Mouse (Mus musculus): ENCODE results near the gene Olfr1287. TPM values are rescaled to one million over a fixed set of nuclear protein-coding genes. Genes with fewer than 3 reads are reported as not detected.

Olfr1287 gene
- polyA plus RNA-seq (2016; fragmentation: Nextera tagmentation; extraction: Ambion mirVana), result not detected in 2 replicates

DNA sequence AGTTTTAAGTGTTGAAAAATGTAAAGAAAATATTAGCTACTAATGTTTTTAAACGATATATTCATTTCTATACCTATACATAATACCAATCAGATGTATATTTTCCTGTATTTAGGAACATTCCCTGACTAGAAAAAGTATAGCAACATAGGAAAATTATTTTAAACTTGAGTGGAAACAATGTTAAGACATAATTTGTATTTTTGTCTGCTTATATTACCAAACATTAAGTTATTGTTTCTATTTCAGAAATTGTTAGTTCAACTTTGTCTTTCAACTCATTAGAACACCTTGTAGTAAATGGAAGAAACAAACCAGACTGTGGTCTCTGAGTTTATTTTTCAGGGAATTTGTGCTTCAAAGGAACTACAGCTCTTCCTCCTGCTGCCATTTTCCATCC lies at the start of gene Olfr1287:
Olfr1287 (plus strand) TSS at position 301 of the 400 bp plus-strand sequence.
- Histone ChIP-seq H3K4me3 (no peak within 1 kb of the TSS), H3K9me3 (no peaks in the 10 kb centered on the region), H3K9ac (no peak within 1 kb of the TSS), H3K4me1 (no peaks in the 10 kb centered on the region), H3K36me3 (no peaks in the 10 kb centered on the region), H3K4me2 (replicated peaks) (no peak within 1 kb of the TSS), H3K27ac (no peak within 1 kb of the TSS), H3K27me3 (replicated peaks) (no peaks in the 10 kb centered on the region)
- no peak for ATAC-seq (ENCODE audit: low FRiP score, low read depth)
- WGBS, result 63% methylated on average over 1 of the region's 1 CpGs

DNA sequence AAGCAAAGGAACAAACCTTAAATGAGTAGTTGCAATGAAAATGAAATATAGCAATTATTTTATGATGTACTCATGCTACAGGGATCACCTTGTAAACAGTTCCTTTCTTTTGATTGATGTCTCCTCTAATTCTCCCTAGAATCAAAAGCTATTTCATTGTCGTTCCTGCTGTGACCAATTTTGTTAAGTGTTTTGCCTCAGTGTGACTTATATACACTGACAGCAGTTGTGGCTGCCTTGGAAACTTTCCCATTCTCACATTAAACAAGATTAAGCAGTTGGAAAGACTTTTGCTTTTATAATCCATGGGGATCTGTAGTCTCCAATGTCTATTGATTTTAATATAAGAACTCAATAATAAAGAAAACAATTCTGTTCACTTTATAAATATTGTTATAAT lies 26.0 kb upstream of the Olfr1287 start, which contains the start of gene Olfr1286:
Olfr1286 (minus strand) TSS at position 185 of the 400 bp plus-strand sequence.
- no peaks in the 10 kb centered on the region for H3K4me1 ChIP-seq
- H3K4me3 ChIP-seq, result no peak within 1 kb of the TSS
- H3K9ac ChIP-seq, result no peak within 1 kb of the TSS
- no peak within 1 kb of the TSS for H3K4me2 ChIP-seq (replicated peaks)
- no peaks in the 10 kb centered on the region for H3K27me3 ChIP-seq (replicated peaks)
- no peak within 1 kb of the TSS for H3K27ac ChIP-seq
- 65% methylated on average over 1 of the region's 1 CpGs for WGBS
- no peak for ATAC-seq (ENCODE audit: low FRiP score, low read depth)
- no peaks in the 10 kb centered on the region for H3K36me3 ChIP-seq
- H3K9me3 ChIP-seq, result no peaks in the 10 kb centered on the region

DNA sequence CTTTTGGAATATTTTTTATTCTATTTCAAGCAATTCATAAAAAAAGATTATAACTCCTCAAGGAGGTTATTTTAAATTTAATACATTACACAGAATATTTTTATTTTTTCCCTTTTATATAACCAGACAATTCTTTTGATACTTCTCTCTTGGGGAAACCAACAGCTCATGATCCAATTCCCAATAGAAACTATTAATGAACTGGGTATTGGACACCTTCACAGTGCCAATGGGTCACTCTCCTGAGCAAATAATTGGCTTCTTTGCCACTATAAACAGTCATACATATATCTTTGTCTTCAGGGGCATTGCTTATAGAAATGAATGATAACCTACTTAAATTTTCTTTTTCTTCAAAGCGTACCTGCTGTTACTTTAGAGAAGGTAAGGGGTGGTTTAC lies 24.9 kb downstream of the Olfr1287 start, which contains the start of gene Olfr1288:
Olfr1288 (plus strand) TSS at position 301 of the 400 bp plus-strand sequence.
- Histone ChIP-seq H3K36me3 (no peaks in the 10 kb centered on the region), H3K4me1 (no peaks in the 10 kb centered on the region), H3K27me3 (replicated peaks) (no peaks in the 10 kb centered on the region), H3K4me3 (no peak within 1 kb of the TSS), H3K9ac (no peak within 1 kb of the TSS), H3K9me3 (no peaks in the 10 kb centered on the region), H3K4me2 (replicated peaks) (no peak within 1 kb of the TSS), H3K27ac (no peak within 1 kb of the TSS)
- 89% methylated on average over 1 of the region's 1 CpGs for WGBS
- no peak for ATAC-seq (ENCODE audit: low FRiP score, low read depth)

DNA sequence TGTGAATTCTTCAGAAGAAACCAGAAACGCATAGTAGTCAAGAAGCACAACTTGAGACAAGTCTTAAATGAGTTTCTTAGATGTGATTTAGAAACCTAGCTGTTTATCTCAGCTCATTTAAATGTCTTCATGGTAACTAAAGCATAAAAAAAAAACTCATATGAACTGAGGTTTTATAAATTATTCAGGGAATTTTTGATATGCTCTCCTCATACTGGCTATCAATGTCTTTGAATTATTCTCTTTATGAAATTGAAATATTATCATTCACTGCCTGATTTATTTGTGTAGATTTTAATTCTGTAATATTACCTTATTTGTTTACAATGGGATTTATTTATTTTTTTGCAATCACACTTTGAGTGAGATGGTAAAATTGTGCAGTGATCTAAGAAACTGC lies 31.6 kb downstream of the Olfr1287 start, which contains the start of gene Olfr1289:
Olfr1289 (plus strand) TSS at position 301 of the 400 bp plus-strand sequence.
- no peak for ATAC-seq (ENCODE audit: low FRiP score, low read depth)
- no peak within 1 kb of the TSS for H3K9ac ChIP-seq
- no peak within 1 kb of the TSS for H3K4me3 ChIP-seq
- H3K4me2 ChIP-seq (replicated peaks), result no peak within 1 kb of the TSS
- 86% methylated on average over 1 of the region's 1 CpGs for WGBS
- no peaks in the 10 kb centered on the region for H3K4me1 ChIP-seq
- H3K36me3 ChIP-seq, result no peaks in the 10 kb centered on the region
- no peak within 1 kb of the TSS for H3K27ac ChIP-seq
- no peaks in the 10 kb centered on the region for H3K9me3 ChIP-seq
- no peaks in the 10 kb centered on the region for H3K27me3 ChIP-seq (replicated peaks)

DNA sequence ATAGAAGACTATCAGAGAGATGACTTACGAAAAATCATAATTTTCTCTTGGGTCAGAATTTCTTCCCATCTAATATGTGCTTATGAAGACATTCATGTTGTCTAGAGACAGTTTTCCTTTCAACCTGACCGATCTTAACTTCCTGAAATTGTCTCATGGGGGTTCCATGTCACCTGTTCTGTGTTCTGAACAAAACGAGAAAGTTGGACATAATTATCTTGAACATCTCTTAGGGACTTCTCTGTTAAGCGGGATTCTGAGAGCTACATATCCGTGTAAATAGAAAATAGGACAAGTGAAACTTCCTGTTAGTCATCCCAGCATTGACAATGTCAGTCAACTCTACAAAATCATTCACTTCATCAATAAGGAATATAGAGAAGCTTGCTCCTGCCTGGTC lies 44.8 kb downstream of the Olfr1287 start, which contains the start of gene Olfr1290:
Olfr1290 (minus strand) TSS at position 101 of the 400 bp plus-strand sequence.
- H3K4me3 ChIP-seq, result no peak within 1 kb of the TSS
- H3K9me3 ChIP-seq, result no peaks in the 10 kb centered on the region
- no peak within 1 kb of the TSS for H3K9ac ChIP-seq
- WGBS, result 84% methylated on average over 5 of the region's 5 CpGs
- no peak within 1 kb of the TSS for H3K27ac ChIP-seq
- H3K4me1 ChIP-seq, result no peaks in the 10 kb centered on the region
- no peak within 1 kb of the TSS for H3K4me2 ChIP-seq (replicated peaks)
- no peaks in the 10 kb centered on the region for H3K36me3 ChIP-seq
- no peaks in the 10 kb centered on the region for H3K27me3 ChIP-seq (replicated peaks)
- no peak for ATAC-seq (ENCODE audit: low FRiP score, low read depth)

DNA sequence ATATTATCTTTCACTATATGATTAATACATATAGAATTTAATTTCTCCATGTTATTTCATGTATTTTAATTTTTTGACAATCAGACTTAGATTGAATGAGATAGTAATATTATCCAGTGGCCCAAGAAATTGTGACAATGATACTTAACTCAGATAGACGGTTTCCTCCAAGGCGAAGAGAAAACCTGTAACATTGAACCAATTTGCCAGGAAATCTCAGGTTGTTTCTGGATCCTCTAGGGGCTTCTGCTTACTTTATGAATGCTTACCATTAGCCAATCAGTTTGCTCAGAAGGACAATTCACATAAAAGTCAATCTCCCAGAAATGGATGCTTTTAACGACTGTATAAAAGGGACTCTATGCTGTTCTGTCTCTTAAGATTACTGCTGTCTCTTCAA lies 47.9 kb downstream of the Olfr1287 start, which contains the start of gene Olfr1291-ps1:
Olfr1291-ps1 (plus strand) TSS at position 301 of the 400 bp plus-strand sequence.
- no peak for ATAC-seq (ENCODE audit: low FRiP score, low read depth)
- Histone ChIP-seq H3K27ac (no peak within 1 kb of the TSS), H3K36me3 (no peaks in the 10 kb centered on the region), H3K4me3 (no peak within 1 kb of the TSS), H3K4me1 (no peaks in the 10 kb centered on the region), H3K9ac (no peak within 1 kb of the TSS), H3K9me3 (no peaks in the 10 kb centered on the region), H3K27me3 (replicated peaks) (no peaks in the 10 kb centered on the region), H3K4me2 (replicated peaks) (no peak within 1 kb of the TSS)
- 94% methylated on average over 3 of the region's 3 CpGs for WGBS

Other genes starting within 250 kb of the Olfr1287 start
- not detected in 2 replicates for gene 4930430A15Rik, start 219.5 kb upstream of the Olfr1287 start, polyA plus RNA-seq (2016; fragmentation: Nextera tagmentation; extraction: Ambion mirVana)
- gene Olfr1275, start 213.9 kb upstream of the Olfr1287 start, polyA plus RNA-seq (2016; fragmentation: Nextera tagmentation; extraction: Ambion mirVana), result not detected in 2 replicates
- not detected in 2 replicates for gene Olfr1276, start 194.6 kb upstream of the Olfr1287 start, polyA plus RNA-seq (2016; fragmentation: Nextera tagmentation; extraction: Ambion mirVana)
- not detected in 2 replicates for gene Olfr1277, start 175.0 kb upstream of the Olfr1287 start, polyA plus RNA-seq (2016; fragmentation: Nextera tagmentation; extraction: Ambion mirVana)
- gene Olfr1278, start 159.0 kb upstream of the Olfr1287 start, polyA plus RNA-seq (2016; fragmentation: Nextera tagmentation; extraction: Ambion mirVana), result not detected in 2 replicates
- not detected in 2 replicates for gene Olfr1279, start 148.5 kb upstream of the Olfr1287 start, polyA plus RNA-seq (2016; fragmentation: Nextera tagmentation; extraction: Ambion mirVana)
- gene Olfr1280, start 135.1 kb upstream of the Olfr1287 start, polyA plus RNA-seq (2016; fragmentation: Nextera tagmentation; extraction: Ambion mirVana), result not detected in 2 replicates
- gene Olfr1281, start 122.6 kb upstream of the Olfr1287 start, polyA plus RNA-seq (2016; fragmentation: Nextera tagmentation; extraction: Ambion mirVana), result not detected in 2 replicates
- not detected in 2 replicates for gene Olfr1282, start 113.1 kb upstream of the Olfr1287 start, polyA plus RNA-seq (2016; fragmentation: Nextera tagmentation; extraction: Ambion mirVana)
- not detected in 2 replicates for gene Olfr1283, start 82.4 kb upstream of the Olfr1287 start, polyA plus RNA-seq (2016; fragmentation: Nextera tagmentation; extraction: Ambion mirVana)
- not detected in 2 replicates for gene Olfr1284, start 73.6 kb upstream of the Olfr1287 start, polyA plus RNA-seq (2016; fragmentation: Nextera tagmentation; extraction: Ambion mirVana)
- gene Olfr1286, start 26.0 kb upstream of the Olfr1287 start, polyA plus RNA-seq (2016; fragmentation: Nextera tagmentation; extraction: Ambion mirVana), result not detected in 2 replicates
- not detected in 2 replicates for gene Olfr1288, start 25.0 kb downstream of the Olfr1287 start, polyA plus RNA-seq (2016; fragmentation: Nextera tagmentation; extraction: Ambion mirVana)
- gene Olfr1289, start 31.7 kb downstream of the Olfr1287 start, polyA plus RNA-seq (2016; fragmentation: Nextera tagmentation; extraction: Ambion mirVana), result not detected in 2 replicates
- gene Olfr1290, start 44.7 kb downstream of the Olfr1287 start, polyA plus RNA-seq (2016; fragmentation: Nextera tagmentation; extraction: Ambion mirVana), result not detected in 2 replicates
- gene Olfr1291-ps1, start 48.0 kb downstream of the Olfr1287 start, polyA plus RNA-seq (2016; fragmentation: Nextera tagmentation; extraction: Ambion mirVana), result not detected in 2 replicates
- not detected in 2 replicates for gene Olfr1293-ps, start 76.1 kb downstream of the Olfr1287 start, polyA plus RNA-seq (2016; fragmentation: Nextera tagmentation; extraction: Ambion mirVana)
- not detected in 2 replicates for gene Olfr1294, start 91.1 kb downstream of the Olfr1287 start, polyA plus RNA-seq (2016; fragmentation: Nextera tagmentation; extraction: Ambion mirVana)
- gene Olfr1295, start 120.5 kb downstream of the Olfr1287 start, polyA plus RNA-seq (2016; fragmentation: Nextera tagmentation; extraction: Ambion mirVana), result not detected in 2 replicates
- not detected in 2 replicates for gene Olfr1297, start 177.4 kb downstream of the Olfr1287 start, polyA plus RNA-seq (2016; fragmentation: Nextera tagmentation; extraction: Ambion mirVana)
- not detected in 2 replicates for gene Olfr1298, start 200.1 kb downstream of the Olfr1287 start, polyA plus RNA-seq (2016; fragmentation: Nextera tagmentation; extraction: Ambion mirVana)
- gene Olfr1299, start 212.3 kb downstream of the Olfr1287 start, polyA plus RNA-seq (2016; fragmentation: Nextera tagmentation; extraction: Ambion mirVana), result not detected in 2 replicates